Comparison of ENCODE assay signal across 8 mouse cellular contexts in the genomic region with DNA sequence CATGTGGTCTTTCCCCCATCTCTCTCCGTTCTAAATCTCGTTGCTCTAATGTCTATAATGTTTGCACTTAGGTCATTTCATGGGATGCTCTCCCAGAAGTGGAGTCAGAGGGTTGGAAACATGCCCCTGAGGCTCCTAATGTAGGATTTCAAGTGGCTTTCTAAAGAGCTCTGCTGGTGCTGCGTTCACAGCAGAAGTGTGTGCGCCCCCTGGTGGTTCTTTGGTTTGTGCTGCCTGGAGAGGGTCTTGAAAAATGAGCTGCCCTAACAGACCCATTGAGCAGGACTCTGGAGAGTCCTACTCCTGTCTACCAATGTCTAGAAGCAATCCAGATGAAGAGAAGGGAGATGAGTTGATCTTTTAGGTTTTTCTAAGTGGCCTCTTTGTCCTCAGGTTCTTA. TPM values are rescaled to one million over a fixed set of nuclear protein-coding genes. Genes with fewer than 3 reads are reported as not detected.
A peak's percentile ranks its signal among the peaks of the same experiment; 100 is the strongest.
DNase-seq lines count a peak whose midpoint lies in the region; ATAC-seq lines count a peak whose summit lies in the region.

No protein-coding gene starts in this region.

- H3K4me2 ChIP-seq in embryonic facial prominence, embryonic 14.5 days (ENCODE audit: low read depth, low read length) = no peak overlapping the region
- no peak overlapping the region for H3K4me2 ChIP-seq in midbrain, embryonic 16.5 days (ENCODE audit: low read length)

- no peaks in the 10 kb centered on the region for H3K27me3 ChIP-seq in embryonic facial prominence, embryonic 14.5 days (replicated peaks; ENCODE audit: control insufficient read depth, insufficient read depth, low read length)
- H3K27me3 ChIP-seq in midbrain, embryonic 16.5 days (ENCODE audit: control insufficient read depth, insufficient read depth, low read depth, low read length) = no peaks in the 10 kb centered on the region
- H3K27me3 ChIP-seq in splenic B cell, adult 2 months (ENCODE audit: control insufficient read depth, insufficient read depth, low read length, poor library complexity, severe bottlenecking) = no peaks in the 10 kb centered on the region

- intact Hi-C loops in heart, postnatal 36 days (cut with DNase I) = loop anchor here (1.0 to 5.0 kb wide), 2 partner anchors 53 to 152 kb away; no protein-coding TSS in a partner anchor
- intact Hi-C loops in left cerebral cortex, postnatal 25 days (cut with DNase I) = loop anchor here (2.0 to 5.0 kb wide), 2 partner anchors 31 to 52 kb away; no protein-coding TSS in a partner anchor

- 6% methylated on average over 4 of the region's 4 CpGs for WGBS in embryonic facial prominence, embryonic 14.5 days
- WGBS in midbrain, embryonic 16.5 days = 4% methylated on average over 4 of the region's 4 CpGs

- no peak overlapping the region for H3K4me3 ChIP-seq in embryonic facial prominence, embryonic 14.5 days (ENCODE audit: low read depth, low read length)
- no peak overlapping the region for H3K4me3 ChIP-seq in midbrain, embryonic 16.5 days (ENCODE audit: low read depth, low read length)

- ATAC-seq in frontal cortex, adult (ENCODE audit: low TSS enrichment) = no peak
- no peak for ATAC-seq in embryonic facial prominence, embryonic 14.5 days (ENCODE audit: low read depth)
- no peak for ATAC-seq in midbrain, embryonic 16.5 days

- H3K36me3 ChIP-seq in embryonic facial prominence, embryonic 14.5 days (ENCODE audit: control insufficient read depth, insufficient read depth, low read length) = no peaks in the 10 kb centered on the region
- no peaks in the 10 kb centered on the region for H3K36me3 ChIP-seq in midbrain, embryonic 16.5 days (ENCODE audit: control insufficient read depth, insufficient read depth, low read length)
- no peaks in the 10 kb centered on the region for H3K36me3 ChIP-seq in splenic B cell, adult 2 months (ENCODE audit: control insufficient read depth, insufficient read depth, low read length, poor library complexity, severe bottlenecking)

- H3K27ac ChIP-seq in embryonic facial prominence, embryonic 14.5 days (replicated peaks; ENCODE audit: low read depth, low read length) = no peak overlapping the region
- 0 out of 2 replicates have a peak overlapping the region, but pooled peaks have one; percentile 24 for H3K27ac ChIP-seq in midbrain, embryonic 16.5 days (ENCODE audit: low read length)

- DNase-seq in frontal cortex, postnatal 10 days (ENCODE audit: low spot score in 2 of 2) = peak; percentile 48 to 77
- peak; percentile 83 for DNase-seq in adrenal gland, postnatal 25 days
- peak; percentile 87 for DNase-seq in embryonic facial prominence, embryonic 14.5 days (ENCODE audit: low spot score)
- peak; percentile 53 to 77 for DNase-seq in heart, postnatal 36 days
- peak; percentile 71 to 77 for DNase-seq in left cerebral cortex, postnatal 25 days (ENCODE audit: low spot score in 2 of 2)
- peak; percentile 74 for DNase-seq in splenic B cell, adult 2 months (ENCODE audit: low read depth, low spot score)

- H3K4me1 ChIP-seq in embryonic facial prominence, embryonic 14.5 days (ENCODE audit: control insufficient read depth, insufficient read depth, low read length) = no peaks in the 10 kb centered on the region
- peaks cover 10% of the 10 kb centered on the region for H3K4me1 ChIP-seq in midbrain, embryonic 16.5 days (ENCODE audit: control insufficient read depth, insufficient read depth, low read length)

- H3K9ac ChIP-seq in embryonic facial prominence, embryonic 14.5 days (ENCODE audit: low read depth, low read length) = no peak overlapping the region
- no peak overlapping the region for H3K9ac ChIP-seq in midbrain, embryonic 16.5 days (ENCODE audit: low read depth, low read length)

- H3K9me3 ChIP-seq in embryonic facial prominence, embryonic 14.5 days (ENCODE audit: control insufficient read depth, low read length) = no peaks in the 10 kb centered on the region
- no peaks in the 10 kb centered on the region for H3K9me3 ChIP-seq in midbrain, embryonic 16.5 days (replicated peaks; ENCODE audit: control insufficient read depth, low read length, poor library complexity, severe bottlenecking)

RNA-seq across cellular contexts. Expression of gene Tcl1b2, which starts 41.8 kb away (rescaled TPM):
- total RNA-seq in adrenal gland, postnatal 25 days (2021) = not detected in 2 replicates
- not detected in 2 replicates for polyA plus RNA-seq in embryonic facial prominence, embryonic 14.5 days (2014; fragmentation: Nextera tagmentation; extraction: Ambion mirVana)
- not detected for total RNA-seq in heart, postnatal 36 days (2021)
- not detected for total RNA-seq in left cerebral cortex, postnatal 25 days (2021)
- polyA plus RNA-seq in midbrain, embryonic 16.5 days (2015; fragmentation: Nextera tagmentation; extraction: Ambion mirVana) = not detected in 2 replicates

RNA-seq across cellular contexts. Expression of gene Tcl1b1, which starts 55.5 kb away (rescaled TPM):
- not detected in 2 replicates for total RNA-seq in adrenal gland, postnatal 25 days (2021)
- not detected in 2 replicates for polyA plus RNA-seq in embryonic facial prominence, embryonic 14.5 days (2014; fragmentation: Nextera tagmentation; extraction: Ambion mirVana)
- not detected for total RNA-seq in heart, postnatal 36 days (2021)
- not detected for total RNA-seq in left cerebral cortex, postnatal 25 days (2021)
- polyA plus RNA-seq in midbrain, embryonic 16.5 days (2015; fragmentation: Nextera tagmentation; extraction: Ambion mirVana) = not detected in 2 replicates
